Mouse (Mus musculus): Measurements from ENCODE around the gene Slc35d2. TPM values are rescaled to one million over a fixed set of nuclear protein-coding genes. Genes with fewer than 3 reads are reported as not detected.

Gene Slc35d2
- total RNA-seq, 2 experiments from 2014 or later: 0.43 to 0.55 TPM

- DNase-seq: no peak
Observed at GRCm38 (mm10) chr13:64050895-64051294, 78.3 kb downstream of the Slc35d2 start.

DNA sequence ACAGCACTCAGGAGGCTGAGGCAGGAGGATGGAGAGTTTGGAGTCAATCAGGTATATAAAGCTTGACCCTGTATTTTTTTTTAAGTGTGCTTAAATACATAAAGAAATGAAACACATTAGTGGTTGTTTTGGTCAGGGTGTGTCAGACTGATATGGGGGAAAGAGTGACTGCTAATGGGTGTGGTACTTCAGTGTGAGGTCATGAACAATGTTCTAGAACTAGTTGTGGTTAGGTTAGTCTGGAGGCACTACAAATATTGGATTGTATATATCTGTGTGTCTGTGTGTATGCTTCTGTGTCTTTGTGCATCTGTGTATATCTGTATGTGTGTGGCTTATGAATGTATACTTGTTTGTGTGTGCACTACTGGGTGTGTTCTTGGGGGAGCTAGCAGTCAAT lies 79.6 kb downstream of the Slc35d2 start:
- no peak for DNase-seq

DNA sequence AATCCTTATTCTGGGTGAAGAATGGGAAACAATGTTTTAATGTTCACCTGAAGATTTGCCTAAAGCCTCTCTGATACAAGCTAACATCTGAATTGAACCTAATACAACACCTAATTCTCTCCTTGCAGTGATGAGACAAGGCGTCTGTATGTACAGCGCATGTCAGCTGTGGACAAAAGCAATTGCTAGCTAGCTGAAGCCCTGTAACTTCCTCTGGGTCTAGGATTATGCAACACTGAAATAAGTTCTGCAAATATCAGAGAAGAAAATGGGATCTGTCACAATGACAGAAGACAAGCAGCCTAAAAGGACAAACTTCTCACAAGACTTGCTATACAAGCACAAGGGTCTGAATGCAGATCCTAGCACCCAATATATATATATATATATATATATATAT lies 80.7 kb downstream of the Slc35d2 start:
- no peak for DNase-seq

Other genes starting within 250 kb of the Slc35d2 start
- gene Hsd17b3, start 40.1 kb downstream of the Slc35d2 start, total RNA-seq (2021): not detected
- gene Zfp367, start 23.8 kb upstream of the Slc35d2 start, total RNA-seq (2021): 10 to 100 TPM; 12.1 to 16.5 TPM
- 100 to 1,000 TPM; 143 to 146 TPM for gene Habp4, start 32.5 kb upstream of the Slc35d2 start, total RNA-seq (2021)
- gene Cdc14b, start 145.9 kb upstream of the Slc35d2 start, total RNA-seq (2021): 10 to 100 TPM in 1 of 2 experiments, 1 to 10 TPM in 1; 8.8 to 10.2 TPM
- gene Aaed1, start 183.3 kb upstream of the Slc35d2 start, total RNA-seq (2021): 10 to 100 TPM; 16.6 to 19.7 TPM
- gene Ctsl, start 241.5 kb upstream of the Slc35d2 start, total RNA-seq (2021): 100 to 1,000 TPM; 108 to 112 TPM

Data from layer of hippocampus, postnatal 36 days (tissue).